Mouse (Mus musculus) lung, embryonic 14.5 days (tissue): ENCODE measurements around the gene Gm45521. TPM values are rescaled to one million over a fixed set of nuclear protein-coding genes. Genes with fewer than 3 reads are reported as not detected.

Source experiments
- ATAC-seq: fragments of 200-750 bp; cut with Nextera tagmentation; 2 replicates; pipeline ENCODE4 v1.8.0; 2017; ENCODE audit warnings: mild to moderate bottlenecking, moderate TSS enrichment, moderate library complexity; ENCODE audit not compliant: insufficient read depth
- DNase-seq: peaks from one replicate; pipeline ENCODE4 v3.0.0-alpha.2; 2015
- H3K27ac ChIP-seq: fragments of 300-500 bp; sonication (generic); 2 replicates; pipeline ENCODE4 v1.5.1; 2014; ENCODE audit warnings: low read depth, mild to moderate bottlenecking, moderate library complexity
- H3K27me3 ChIP-seq: fragments of 300-500 bp; sonication (generic); 2 replicates; pipeline ENCODE4 v1.6.1; 2014; ENCODE audit warnings: low read length, control low read depth; ENCODE audit not compliant: insufficient read depth
- H3K36me3 ChIP-seq: fragments of 300-500 bp; sonication (generic); 2 replicates; pipeline ENCODE4 v1.6.1; 2014; ENCODE audit warnings: control low read depth; ENCODE audit not compliant: insufficient read depth
- H3K4me1 ChIP-seq: fragments of 300-500 bp; sonication (generic); 2 replicates; pipeline ENCODE4 v1.6.1; 2014; ENCODE audit warnings: antibody characterized with exemption, control low read depth; ENCODE audit not compliant: insufficient read depth
- H3K4me2 ChIP-seq: fragments of 300-500 bp; sonication (generic); 2 replicates; pipeline ENCODE4 v1.6.1; 2014; ENCODE audit warnings: mild to moderate bottlenecking
- H3K4me3 ChIP-seq: fragments of 300-500 bp; sonication (generic); 2 replicates; pipeline ENCODE4 v1.5.1; 2014; ENCODE audit warnings: low read depth, low read length
- H3K9ac ChIP-seq: fragments of 300-500 bp; sonication (generic); 2 replicates; pipeline ENCODE4 v1.6.1; 2014
- H3K9me3 ChIP-seq: fragments of 300-500 bp; sonication (generic); 2 replicates; pipeline ENCODE4 v1.6.1; 2016; ENCODE audit warnings: low read depth, low read length, control low read depth
- CTCF ChIP-seq: IDR thresholded peaks from 2 replicates; pipeline ENCODE4 v1.5.1; 2016; ENCODE audit warnings: antibody characterized with exemption, low read depth
- WGBS: fragments of 180-500 bp; shearing (Covaris S2); extraction: QIAGEN DNeasy Blood & Tissue Kit; methylation state at CpG from one replicate; pipeline ENCODE4 v1.1.7; 2014; 5-methylcytosine and 5-hydroxymethylcytosine counted together
- polyA plus RNA-seq: library from polyadenylated mRNA; unstranded; fragments of >200 nt; fragmentation: Nextera tagmentation; extraction: Ambion mirVana; gene quantifications from 2 replicates; pipeline ENCODE4 v1.2.1, GENCODE M21; 2014

Gm45521 gene
- polyA plus RNA-seq, 1 experiment from 2014 or later, result not detected

DNA sequence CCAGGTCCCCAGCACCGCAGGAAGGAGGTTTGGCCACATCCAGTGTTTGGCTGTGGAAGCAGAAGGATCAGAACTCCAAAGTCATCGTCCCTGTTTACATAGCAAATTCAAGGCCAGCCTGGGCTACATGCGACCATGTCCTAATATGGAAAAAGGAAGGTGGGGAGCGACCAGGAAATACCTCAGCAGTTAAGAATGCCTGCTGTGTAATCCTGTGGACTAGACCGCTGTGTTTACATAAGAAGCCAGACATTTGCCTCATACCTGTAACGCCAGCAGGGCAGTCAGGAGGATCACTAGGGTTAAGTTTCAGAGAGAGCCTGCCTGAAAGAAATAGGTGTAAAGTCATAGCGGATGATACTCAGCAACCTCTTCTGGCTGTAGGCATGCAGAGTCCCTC is 6.1 kb downstream of the Gm45521 start:
- H3K36me3 ChIP-seq, result no peaks in the 10 kb centered on the region
- no peak for TF ChIP-seq CTCF
- 0 out of 2 replicates have a peak, but pooled peaks cover 8% of the 10 kb centered on the region for H3K4me1 ChIP-seq
- no peak overlapping the region for H3K27ac ChIP-seq
- no peaks in the 10 kb centered on the region for H3K9me3 ChIP-seq
- peak; percentile 26 for DNase-seq
- no peak overlapping the region for H3K9ac ChIP-seq
- H3K4me3 ChIP-seq, result no peak overlapping the region
- no peak overlapping the region for H3K4me2 ChIP-seq
- 45% methylated on average over 7 of the region's 7 CpGs for WGBS
- H3K27me3 ChIP-seq, result no peaks in the 10 kb centered on the region
- no peak for ATAC-seq

- Histone ChIP-seq H3K27ac (no peak overlapping the region), H3K27me3 (no peaks in the 10 kb centered on the region), H3K9ac (no peak overlapping the region), H3K9me3 (no peaks in the 10 kb centered on the region), H3K4me3 (no peak overlapping the region), H3K36me3 (no peaks in the 10 kb centered on the region), H3K4me1 (0 out of 2 replicates have a peak, but pooled peaks cover 8% of the 10 kb centered on the region), H3K4me2 (no peak overlapping the region)
- WGBS, result 44% methylated on average over 11 of the region's 11 CpGs
- peak; percentile 91 for TF ChIP-seq CTCF
- ATAC-seq (peak; percentile 61; the same call in 1 of the 2 replicates), DNase-seq (peak; percentile 94)
Observed at GRCm38 (mm10) chr14:7964219-7964889, 7.3 kb downstream of the Gm45521 start.

DNA sequence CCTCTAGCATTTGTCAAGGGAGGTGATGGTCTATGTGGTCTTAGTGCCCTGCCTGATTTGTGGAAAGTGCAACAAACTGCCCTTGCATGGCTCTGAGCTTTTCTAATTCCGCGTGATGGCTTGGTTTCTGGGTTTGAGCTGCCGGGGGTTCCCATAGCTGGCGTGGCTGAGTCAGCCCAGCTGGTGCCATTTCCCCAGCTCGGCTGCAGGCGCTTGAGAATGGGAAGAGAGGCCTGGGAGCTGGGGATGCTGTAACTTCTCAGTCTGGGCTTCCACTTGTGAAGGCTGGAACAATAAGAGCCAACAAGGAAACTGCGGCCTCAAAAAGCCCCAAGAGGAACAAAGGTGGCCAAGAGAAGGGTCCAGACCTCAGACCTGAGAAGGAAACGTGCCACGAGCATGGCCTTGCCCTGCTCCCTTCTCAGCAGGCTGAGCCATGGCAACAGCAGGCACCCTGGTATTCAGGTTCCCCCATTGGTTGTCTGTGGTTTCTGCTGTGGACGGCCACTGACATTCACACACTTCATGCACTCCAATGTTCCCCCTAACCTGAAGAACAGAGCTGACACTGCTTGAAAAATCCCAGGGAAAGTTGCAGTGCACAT is 14.9 kb downstream of the Gm45521 start:
- H3K36me3 ChIP-seq, result no peaks in the 10 kb centered on the region
- no peaks in the 10 kb centered on the region for H3K9me3 ChIP-seq
- H3K27me3 ChIP-seq, result no peaks in the 10 kb centered on the region
- H3K4me2 ChIP-seq, result no peak overlapping the region
- H3K9ac ChIP-seq, result no peak overlapping the region
- peak; percentile 88 for DNase-seq
- no peak overlapping the region for H3K4me3 ChIP-seq
- 44% methylated on average over 10 of the region's 10 CpGs for WGBS
- H3K4me1 ChIP-seq, result no peaks in the 10 kb centered on the region
- ATAC-seq, result peak; percentile 89
- TF ChIP-seq CTCF, result no peak
- H3K27ac ChIP-seq, result no peak overlapping the region

- H3K27ac ChIP-seq, result no peak overlapping the region
- no peaks in the 10 kb centered on the region for H3K27me3 ChIP-seq
- no peak for TF ChIP-seq CTCF
- H3K9me3 ChIP-seq, result no peaks in the 10 kb centered on the region
- no peak overlapping the region for H3K4me3 ChIP-seq
- no peaks in the 10 kb centered on the region for H3K36me3 ChIP-seq
- H3K4me2 ChIP-seq, result no peak overlapping the region
- DNase-seq (no peak), ATAC-seq (no peak)
- H3K9ac ChIP-seq, result no peak overlapping the region
- no peaks in the 10 kb centered on the region for H3K4me1 ChIP-seq
- 89% methylated on average over 1 of the region's 1 CpGs for WGBS
Observed at GRCm38 (mm10) chr14:7974643-7975042, 17.6 kb downstream of the Gm45521 start.

DNA sequence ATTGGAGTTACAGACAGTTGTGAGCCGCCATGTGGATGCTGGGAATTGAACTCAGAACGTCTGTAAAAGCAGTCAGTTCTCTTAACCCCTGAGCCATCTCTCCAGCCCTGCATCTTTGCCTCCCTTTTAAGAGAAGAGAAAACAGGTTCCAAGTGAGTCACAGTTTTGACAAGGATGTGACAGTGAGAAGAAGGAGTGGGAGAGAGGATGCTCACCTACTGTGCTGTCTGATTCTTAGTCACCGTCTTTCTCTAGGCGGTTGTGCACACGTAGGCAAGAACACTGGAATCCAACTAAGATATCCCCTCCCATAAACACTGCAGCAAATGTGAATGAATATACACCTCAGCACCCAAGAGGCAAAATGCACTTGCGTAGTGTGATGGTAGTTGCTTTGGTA is 18.1 kb downstream of the Gm45521 start:
- Histone ChIP-seq H3K9ac (no peak overlapping the region), H3K36me3 (no peaks in the 10 kb centered on the region), H3K27ac (no peak overlapping the region), H3K4me2 (no peak overlapping the region), H3K4me3 (no peak overlapping the region), H3K9me3 (no peaks in the 10 kb centered on the region), H3K27me3 (no peaks in the 10 kb centered on the region), H3K4me1 (no peaks in the 10 kb centered on the region)
- ATAC-seq (no peak), DNase-seq (no peak)
- no peak for TF ChIP-seq CTCF
- 79% methylated on average over 6 of the region's 6 CpGs for WGBS

DNA sequence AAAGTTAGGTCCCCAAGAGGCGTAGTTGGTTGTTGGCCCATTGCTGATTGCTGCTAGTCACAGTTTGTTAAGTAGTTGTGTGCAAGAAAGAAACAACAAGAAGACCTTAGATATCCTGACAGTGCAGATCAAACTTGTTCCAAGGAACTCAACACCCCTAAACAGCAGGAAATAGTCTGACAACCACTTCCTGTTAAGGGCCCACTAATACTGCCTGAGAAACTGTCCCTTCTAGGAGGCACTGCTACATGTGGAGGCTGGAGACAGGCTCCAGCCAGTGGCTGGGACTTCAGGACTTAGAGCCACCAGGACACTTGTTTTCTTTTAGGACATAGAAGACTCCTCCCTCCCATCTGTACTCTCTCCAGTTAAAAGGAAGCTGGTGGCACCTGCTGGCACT is 20.4 kb downstream of the Gm45521 start:
- H3K36me3 ChIP-seq, result no peaks in the 10 kb centered on the region
- no peaks in the 10 kb centered on the region for H3K4me1 ChIP-seq
- TF ChIP-seq CTCF, result no peak
- no peak overlapping the region for H3K9ac ChIP-seq
- H3K4me3 ChIP-seq, result no peak overlapping the region
- ATAC-seq, result no peak
- no peaks in the 10 kb centered on the region for H3K27me3 ChIP-seq
- no peak overlapping the region for H3K27ac ChIP-seq
- DNase-seq, result no peak
- 87% methylated on average over 1 of the region's 1 CpGs for WGBS
- no peaks in the 10 kb centered on the region for H3K9me3 ChIP-seq
- H3K4me2 ChIP-seq, result no peak overlapping the region

- WGBS, result 74% methylated on average over 1 of the region's 1 CpGs
- ATAC-seq, result no peak
- no peak for TF ChIP-seq CTCF
Observed at GRCm38 (mm10) chr14:7978183-7978582, 21.1 kb downstream of the Gm45521 start.

More at GRCm38 (mm10) chr14:7978183-7978582, 21.1 kb downstream of the Gm45521 start:
- H3K9me3 ChIP-seq, result no peaks in the 10 kb centered on the region
- no peak overlapping the region for H3K27ac ChIP-seq
- no peak overlapping the region for H3K9ac ChIP-seq
- DNase-seq, result no peak
- H3K4me1 ChIP-seq, result no peaks in the 10 kb centered on the region
- no peaks in the 10 kb centered on the region for H3K36me3 ChIP-seq
- no peak overlapping the region for H3K4me2 ChIP-seq
- no peaks in the 10 kb centered on the region for H3K27me3 ChIP-seq
- no peak overlapping the region for H3K4me3 ChIP-seq
